Mouse (Mus musculus) E14TG2a.4 (cell line): Measurements from ENCODE around the gene Csmd2.

Experiments used
- CTCF ChIP-seq: conservative IDR thresholded peaks from 2 replicates; pipeline ENCODE4 v1.5.1; 2014; ENCODE audit warnings: low read length
- NANOG ChIP-seq: IDR thresholded peaks from 2 replicates; pipeline ENCODE4 v1.6.1; 2014; ENCODE audit warnings: borderline replicate concordance, low read length, mixed read lengths
- POU5F1 ChIP-seq: IDR thresholded peaks from 2 replicates; pipeline ENCODE4 v1.6.1; 2014; ENCODE audit warnings: low read length, borderline replicate concordance

DNA sequence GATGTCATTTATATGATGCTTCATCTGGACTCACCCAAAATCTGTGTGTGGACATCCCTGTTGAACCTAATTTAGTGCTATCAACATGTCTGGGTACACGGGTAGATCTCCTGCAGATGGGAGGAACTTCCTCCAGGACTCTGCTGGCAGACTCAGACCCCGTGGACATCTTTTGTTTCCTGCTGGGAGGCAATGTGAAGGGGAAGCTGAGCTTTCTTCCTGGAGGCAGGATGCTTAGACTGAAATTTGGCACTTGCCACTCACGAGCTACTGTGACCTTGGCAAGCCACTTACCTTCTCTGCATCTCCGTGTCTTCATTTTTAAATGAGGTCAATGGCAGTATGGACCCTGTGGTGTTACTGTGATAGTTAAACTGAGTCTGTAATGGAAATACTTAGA lies 378.2 kb downstream of the Csmd2 start:
- TF ChIP-seq CTCF (no peak), POU5F1 (no peak), NANOG (no peak)
